Mouse (Mus musculus) heart, postnatal 0 days (tissue): Measurements from ENCODE around the gene Ppef2. TPM values are rescaled to one million over a fixed set of nuclear protein-coding genes. Genes with fewer than 3 reads are reported as not detected.

Experiments used
- ATAC-seq: fragments of 200-750 bp; cut with Nextera tagmentation; 2 replicates; pipeline ENCODE4 v1.8.0; 2017; ENCODE audit warnings: low read depth, moderate number of reproducible peaks, moderate library complexity; ENCODE audit not compliant: insufficient read depth
- DNase-seq: peaks from one replicate; pipeline ENCODE4 v3.0.0-alpha.2; 2016; ENCODE audit warnings: low spot score
- H3K27ac ChIP-seq: fragments of 300-500 bp; sonication (generic); 2 replicates; pipeline ENCODE4 v1.5.1; 2014; ENCODE audit warnings: low read depth, mild to moderate bottlenecking
- H3K27me3 ChIP-seq: fragments of 300-500 bp; sonication (generic); 2 replicates; pipeline ENCODE4 v1.6.1; 2014; ENCODE audit warnings: low read length, mixed read lengths; ENCODE audit not compliant: control insufficient read depth, insufficient read depth
- H3K36me3 ChIP-seq: fragments of 300-500 bp; sonication (generic); replicated peaks from 2 replicates; pipeline ENCODE4 v1.6.1; 2014; ENCODE audit warnings: low read length, mixed read lengths; ENCODE audit not compliant: control insufficient read depth, insufficient read depth
- H3K4me1 ChIP-seq: fragments of 300-500 bp; sonication (generic); 2 replicates; pipeline ENCODE4 v1.6.1; 2014; ENCODE audit warnings: antibody characterized with exemption; ENCODE audit not compliant: control insufficient read depth, insufficient read depth
- H3K4me2 ChIP-seq: fragments of 300-500 bp; sonication (generic); 2 replicates; pipeline ENCODE4 v1.6.1; 2014; ENCODE audit warnings: low read depth, mild to moderate bottlenecking, low read length, moderate library complexity
- H3K4me3 ChIP-seq: fragments of 300-500 bp; sonication (generic); 2 replicates; pipeline ENCODE4 v1.5.1; 2014; ENCODE audit warnings: low read depth, low read length
- H3K9ac ChIP-seq: fragments of 300-500 bp; sonication (generic); replicated peaks from 2 replicates; pipeline ENCODE4 v1.6.1; 2014; ENCODE audit warnings: low read depth, low read length, mixed read lengths
- H3K9me3 ChIP-seq: fragments of 300-500 bp; sonication (generic); replicated peaks from 2 replicates; pipeline ENCODE4 v1.6.1; 2016; ENCODE audit warnings: low read length; ENCODE audit not compliant: control insufficient read depth
- CTCF ChIP-seq: IDR thresholded peaks from 2 replicates; pipeline ENCODE4 v1.5.1; 2016; ENCODE audit warnings: antibody characterized with exemption, control low read depth, low read depth
- EP300 ChIP-seq: IDR thresholded peaks from 2 replicates; pipeline ENCODE4 v1.6.1; 2016; ENCODE audit warnings: antibody characterized with exemption, low read depth
- WGBS: fragments of 180-500 bp; shearing (Covaris S2); extraction: QIAGEN DNeasy Blood & Tissue Kit; methylation state at CpG from one replicate; pipeline ENCODE4 v1.1.7; 2014; 5-methylcytosine and 5-hydroxymethylcytosine counted together
- polyA plus RNA-seq: library from polyadenylated mRNA; unstranded; fragments of >200 nt; fragmentation: Nextera tagmentation; extraction: Ambion mirVana; gene quantifications from 2 replicates; pipeline ENCODE4 v1.2.1, GENCODE M21; 2015
- total RNA-seq: library from RNA; depleted of rRNA; stranded (reverse); fragments of >200 nt; gene quantifications from 2 replicates; pipeline ENCODE4 v1.2.3, GENCODE M21; 2014; ENCODE audit warnings: low replicate concordance

The Ppef2 gene
- total and polyA plus RNA-seq, 2 experiments from 2014 or later: not detected

- DNase-seq: no peak
- no peak overlapping the region for H3K9ac ChIP-seq
- no peak for TF ChIP-seq EP300
- TF ChIP-seq CTCF: no peak
- H3K36me3 ChIP-seq: no peaks in the 10 kb centered on the region
- H3K4me1 ChIP-seq: no peaks in the 10 kb centered on the region
- WGBS: 71% methylated on average over 7 of the region's 7 CpGs
- no peak for ATAC-seq
- no peaks in the 10 kb centered on the region for H3K9me3 ChIP-seq
- no peak overlapping the region for H3K4me3 ChIP-seq
- H3K27me3 ChIP-seq: no peaks in the 10 kb centered on the region
- H3K27ac ChIP-seq: no peak overlapping the region
- no peak overlapping the region for H3K4me2 ChIP-seq
Observed at GRCm38 (mm10) chr5:92270496-92270895, 14.4 kb upstream of the Ppef2 start.

DNA sequence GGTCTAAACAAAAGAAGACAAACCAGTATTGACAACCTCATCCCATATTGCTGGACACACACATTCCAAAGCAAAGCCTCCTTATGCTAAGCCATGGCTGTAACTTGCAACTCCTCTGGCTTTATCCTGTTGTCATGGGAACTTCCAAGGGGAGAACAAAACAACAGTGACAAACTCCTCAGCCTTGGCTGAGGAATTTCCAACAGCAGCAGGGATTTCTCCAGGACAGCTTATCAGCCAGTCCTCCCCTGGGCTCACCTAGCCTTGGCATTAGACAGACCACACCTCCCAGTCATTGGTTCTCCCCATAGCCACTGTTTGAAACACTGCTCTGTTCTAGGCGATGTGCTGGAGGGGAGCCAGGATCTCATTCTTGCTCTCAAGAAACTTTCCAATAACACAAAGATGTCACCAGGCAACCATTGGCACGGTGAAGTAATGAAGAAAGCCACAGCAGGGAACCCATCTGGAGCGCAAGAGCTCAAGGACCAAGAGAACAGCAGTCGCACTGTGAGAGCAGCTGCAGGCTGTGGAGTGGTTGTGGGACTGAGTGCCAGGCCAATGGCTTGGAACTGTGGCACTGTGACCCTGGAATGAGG, 7.8 kb upstream of the Ppef2 start:
- no peak overlapping the region for H3K4me2 ChIP-seq
- ATAC-seq (peak; percentile 92), DNase-seq (peak; percentile 88)
- 11% methylated on average over 4 of the region's 4 CpGs for WGBS
- H3K27me3 ChIP-seq: no peaks in the 10 kb centered on the region
- H3K4me3 ChIP-seq: no peak overlapping the region
- H3K36me3 ChIP-seq: no peaks in the 10 kb centered on the region
- 0 out of 2 replicates have a peak, but pooled peaks cover 11% of the 10 kb centered on the region for H3K4me1 ChIP-seq
- TF ChIP-seq EP300 (no peak), CTCF (no peak)
- H3K9ac ChIP-seq: no peak overlapping the region
- 0 out of 2 replicates have a peak overlapping the region, but pooled peaks have one; percentile 11 for H3K27ac ChIP-seq
- no peaks in the 10 kb centered on the region for H3K9me3 ChIP-seq

DNA sequence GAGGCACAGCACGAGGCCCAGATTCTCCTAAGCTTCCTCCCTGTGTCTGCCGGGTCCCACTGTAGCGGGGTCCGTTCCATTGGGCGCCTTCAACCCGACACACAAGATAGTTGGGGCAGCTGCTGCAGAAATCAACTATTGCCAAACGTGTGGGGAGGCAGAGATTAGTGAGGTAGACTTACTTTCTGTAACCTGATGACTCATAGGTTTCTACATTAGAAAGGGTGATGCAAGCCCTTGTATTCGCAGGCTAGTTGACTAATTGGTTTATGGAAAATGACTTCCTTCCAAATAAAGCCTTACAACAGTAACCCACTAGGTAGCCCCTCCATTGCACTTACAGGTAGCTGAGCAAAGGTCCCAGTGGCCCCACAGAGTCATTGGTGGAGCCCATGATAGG, 6.6 kb upstream of the Ppef2 start:
- no peaks in the 10 kb centered on the region for H3K27me3 ChIP-seq
- 0 out of 2 replicates have a peak, but pooled peaks cover 11% of the 10 kb centered on the region for H3K4me1 ChIP-seq
- no peak for DNase-seq
- no peaks in the 10 kb centered on the region for H3K9me3 ChIP-seq
- ATAC-seq: no peak
- no peak overlapping the region for H3K9ac ChIP-seq
- no peak overlapping the region for H3K4me3 ChIP-seq
- 84% methylated on average over 8 of the region's 8 CpGs for WGBS
- TF ChIP-seq CTCF (no peak), EP300 (no peak)
- H3K36me3 ChIP-seq: no peaks in the 10 kb centered on the region
- H3K4me2 ChIP-seq: no peak overlapping the region
- H3K27ac ChIP-seq: no peak overlapping the region

DNA sequence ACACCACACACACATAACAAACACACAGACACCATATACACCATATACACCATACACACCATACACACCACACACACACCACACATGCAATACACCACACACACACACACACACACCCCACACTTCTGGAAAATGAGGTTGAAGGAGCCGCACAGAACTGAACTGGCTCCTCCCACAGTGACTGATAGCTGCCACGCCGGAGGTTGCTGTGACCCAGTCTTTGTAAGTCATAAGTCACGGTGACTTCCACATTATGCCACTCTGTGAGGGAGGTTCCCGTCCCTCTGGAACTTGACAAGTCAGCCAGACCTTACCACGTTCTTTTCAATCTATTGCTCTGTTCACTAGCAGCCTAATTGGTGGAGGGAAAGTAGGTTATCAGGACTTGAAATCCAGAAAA, 1.6 kb downstream of the Ppef2 start:
- Histone ChIP-seq H3K27me3 (no peaks in the 10 kb centered on the region), H3K4me2 (no peak overlapping the region), H3K9ac (no peak overlapping the region), H3K36me3 (no peaks in the 10 kb centered on the region), H3K27ac (no peak overlapping the region), H3K9me3 (0 out of 2 replicates have a peak, but pooled peaks cover 6% of the 10 kb centered on the region), H3K4me3 (no peak overlapping the region), H3K4me1 (no peaks in the 10 kb centered on the region)
- 53% methylated on average over 6 of the region's 6 CpGs for WGBS
- TF ChIP-seq EP300: no peak
- no peak for TF ChIP-seq CTCF
- ATAC-seq (no peak), DNase-seq (no peak)

- whole genome bisulfite sequencing: 19% methylated on average over 18 of the region's 18 CpGs
- H3K9me3 ChIP-seq: 0 out of 2 replicates have a peak, but pooled peaks cover 7% of the 10 kb centered on the region
Observed at GRCm38 (mm10) chr5:92252797-92253343, 3.2 kb downstream of the Ppef2 start.

More at GRCm38 (mm10) chr5:92252797-92253343, 3.2 kb downstream of the Ppef2 start:
- peak; percentile 45 for TF ChIP-seq CTCF
- TF ChIP-seq EP300: no peak
- Histone ChIP-seq H3K36me3 (no peaks in the 10 kb centered on the region), H3K9ac (no peak overlapping the region), H3K27ac (no peak overlapping the region), H3K27me3 (no peaks in the 10 kb centered on the region), H3K4me1 (no peaks in the 10 kb centered on the region), H3K4me3 (no peak overlapping the region), H3K4me2 (no peak overlapping the region)
- ATAC-seq (0 out of 2 replicates have a peak, but pooled peaks have one; percentile 60), DNase-seq (no peak)
